Mouse (Mus musculus) MEL (cell line): ENCODE results near the gene Tmem184b. TPM values are rescaled to one million over a fixed set of nuclear protein-coding genes. Genes with fewer than 3 reads are reported as not detected.
A peak's percentile ranks its signal among the peaks of the same experiment; 100 is the strongest.

Source experiments
- DNase-seq: peaks from one replicate; pipeline ENCODE4 v3.0.0; 2011; ENCODE audit warnings: low read depth, low spot score
- H3K27ac ChIP-seq: 2 replicates; pipeline ENCODE4 v1.5.1; 2012; ENCODE audit warnings: low read depth, mild to moderate bottlenecking, control low read depth, low read length, moderate library complexity; ENCODE audit not compliant: control insufficient read depth
- H3K27me3 ChIP-seq, 2 experiments: fragments of 150-350 bp in 1 of 2; sonication (generic) in 1 of 2; 2 replicates each; pipeline ENCODE4 v1.6.1; 2012; ENCODE audit warnings: low read length in 2 of 2, mild to moderate bottlenecking in 2 of 2, improper control_type of control experiment in 1 of 2, moderate library complexity in 1 of 2; ENCODE audit not compliant: insufficient read depth in 2 of 2, control insufficient read depth in 1 of 2
- H3K36me3 ChIP-seq, 2 experiments: 2 replicates each; pipeline ENCODE4 v1.6.1; 2012 to 2014; ENCODE audit warnings: low read length in 2 of 2, improper control_type of control experiment in 1 of 2, inconsistent platforms in 1 of 2, mild to moderate bottlenecking in 1 of 2; ENCODE audit not compliant: insufficient read depth in 2 of 2, control insufficient read depth in 1 of 2
- H3K4me1 ChIP-seq, 2 experiments: fragments of 150-350 bp in 1 of 2; sonication (generic) in 1 of 2; 2 replicates each; pipeline ENCODE4 v1.6.1; 2012; ENCODE audit warnings: low read length in 2 of 2, improper control_type of control experiment in 1 of 2, mild to moderate bottlenecking in 1 of 2; ENCODE audit not compliant: insufficient read depth in 2 of 2, control insufficient read depth in 1 of 2
- H3K4me3 ChIP-seq, 2 experiments: fragments of 150-350 bp in 1 of 2; sonication (generic) in 1 of 2; 2 replicates each; pipeline ENCODE4 v1.5.1; 2012; ENCODE audit warnings: low read depth in 2 of 2, low read length in 2 of 2, mild to moderate bottlenecking in 2 of 2, moderate library complexity in 2 of 2, control low read depth in 1 of 2, improper control_type of control experiment in 1 of 2; ENCODE audit not compliant: control insufficient read depth in 1 of 2, insufficient read depth in 1 of 2
- H3K79me2 ChIP-seq: 2 replicates; pipeline ENCODE4 v1.6.1; 2012; ENCODE audit warnings: mild to moderate bottlenecking, low read length, moderate library complexity; ENCODE audit not compliant: control insufficient read depth, poor library complexity, insufficient read depth
- H3K9ac ChIP-seq: 2 replicates; pipeline ENCODE4 v1.6.1; 2012; ENCODE audit warnings: low read depth, mild to moderate bottlenecking, control low read depth, low read length, moderate library complexity; ENCODE audit not compliant: control insufficient read depth, poor library complexity, severe bottlenecking
- H3K9me3 ChIP-seq: fragments of 150-350 bp; sonication (generic); replicated peaks from 2 replicates; pipeline ENCODE4 v1.6.1; 2012; ENCODE audit warnings: mild to moderate bottlenecking, low read length, improper control_type of control experiment, moderate library complexity; ENCODE audit not compliant: insufficient read depth
- CHD2 ChIP-seq: IDR thresholded peaks from 2 replicates; pipeline ENCODE4 v1.6.1; 2011; ENCODE audit warnings: low read length, improper control_type of control experiment
- E2F4 ChIP-seq: IDR thresholded peaks from 2 replicates; pipeline ENCODE4 v1.6.1; 2011; ENCODE audit warnings: low read depth, low read length, improper control_type of control experiment, borderline replicate concordance
- ELF1 ChIP-seq: IDR thresholded peaks from 2 replicates; pipeline ENCODE4 v1.6.1; 2014; ENCODE audit warnings: low read depth, mild to moderate bottlenecking, inconsistent platforms, low read length, improper control_type of control experiment, moderate library complexity
- JUND ChIP-seq: IDR thresholded peaks from 2 replicates; pipeline ENCODE4 v1.6.1; 2011; ENCODE audit warnings: low read depth, mild to moderate bottlenecking, improper control_type of control experiment, low read length
- MAFK ChIP-seq: IDR thresholded peaks from 2 replicates; pipeline ENCODE4 v1.6.1; 2011; ENCODE audit warnings: low read depth, mild to moderate bottlenecking, low read length, improper control_type of control experiment, borderline replicate concordance
- MAX ChIP-seq: IDR thresholded peaks from 2 replicates; pipeline ENCODE4 v1.6.1; 2011; ENCODE audit warnings: low read length, improper control_type of control experiment
- MAZ ChIP-seq: IDR thresholded peaks from 2 replicates; pipeline ENCODE4 v1.6.1; 2012; ENCODE audit warnings: low read depth, mild to moderate bottlenecking, inconsistent platforms, low read length, improper control_type of control experiment
- MEF2A ChIP-seq: IDR thresholded peaks from 2 replicates; pipeline ENCODE4 v1.6.1; 2014; ENCODE audit warnings: low read depth, mild to moderate bottlenecking, inconsistent platforms, low read length, improper control_type of control experiment; ENCODE audit not compliant: poor library complexity, insufficient replicate concordance, severe bottlenecking; ENCODE audit errors: extremely low read depth
- NELFE ChIP-seq: IDR thresholded peaks from 2 replicates; pipeline ENCODE4 v1.6.1; 2011; ENCODE audit warnings: low read depth, low read length, improper control_type of control experiment
- POLR2A ChIP-seq, 2 experiments: IDR thresholded peaks; 2 replicates each; pipeline ENCODE4 v1.6.1; 2011 to 2012; ENCODE audit warnings: low read length in 2 of 2, mild to moderate bottlenecking in 2 of 2, control low read depth in 1 of 2, improper control_type of control experiment in 1 of 2, low read depth in 1 of 2, moderate library complexity in 1 of 2; ENCODE audit not compliant: control insufficient read depth in 1 of 2, insufficient read depth in 1 of 2, poor library complexity in 1 of 2
- POLR2AphosphoS2 ChIP-seq: IDR thresholded peaks from 2 replicates; pipeline ENCODE4 v1.6.1; 2011; ENCODE audit warnings: low read length, improper control_type of control experiment
- RAD21 ChIP-seq: IDR thresholded peaks from 2 replicates; pipeline ENCODE4 v1.6.1; 2011; ENCODE audit warnings: mild to moderate bottlenecking, low read depth, low read length, improper control_type of control experiment
- TAL1 ChIP-seq: IDR thresholded peaks from 2 replicates; pipeline ENCODE4 v1.6.1; 2012; ENCODE audit warnings: mild to moderate bottlenecking, inconsistent platforms, low read length, moderate library complexity, mixed read lengths
- polyA plus RNA-seq, 2 experiments: library from polyadenylated mRNA; stranded (reverse) in 1 of 2; unstranded in 1 of 2; fragments of >175 nt in 1 of 2; fragments of >200 nt in 1 of 2; gene quantifications; 2 replicates each; pipeline versions ENCODE4 v1.2.1 to v1.2.4; 2012; ENCODE audit warnings: low replicate concordance in 2 of 2, low read depth in 1 of 2; ENCODE audit not compliant: insufficient read length in 2 of 2, insufficient read depth in 1 of 2, missing spikeins in 1 of 2
- total RNA-seq: library from RNA; depleted of rRNA; stranded (reverse); fragments of 300-350 nt; gene quantifications from 2 replicates; pipeline ENCODE4 v1.2.3, GENCODE M21; 2012

Tmem184b gene
- total and polyA plus RNA-seq, 3 experiments: 7.5 to 28.4 TPM; not detected in 1

- no peak for TF ChIP-seq MAX
- peak; percentile 70 for TF ChIP-seq TAL1
- no peak for TF ChIP-seq MEF2A
- H3K9ac ChIP-seq: no peak overlapping the region
- H3K79me2 ChIP-seq: no peaks in the 10 kb centered on the region; the same call in 1 of the 2 replicates
- H3K27me3 ChIP-seq: no peaks in the 10 kb centered on the region
- no peak overlapping the region for H3K4me3 ChIP-seq
- H3K27ac ChIP-seq: no peak overlapping the region
- H3K9me3 ChIP-seq: no peaks in the 10 kb centered on the region
- H3K4me1 ChIP-seq: peaks cover 17 to 42% of the 10 kb centered on the region in 2 experiments
- peaks cover 0 to 34% of the 10 kb centered on the region in 2 experiments; a peak in 3 of 4 replicates for H3K36me3 ChIP-seq
- no peak for DNase-seq
Observed at GRCm38 (mm10) chr15:79431925-79432324, 28.6 kb upstream of the Tmem184b start.

GRCm38 (mm10) chr15:79430461-79431000, 27.2 kb upstream of the Tmem184b start:
- no peak for DNase-seq
- Histone ChIP-seq H3K79me2 (no peaks in the 10 kb centered on the region; the same call in 1 of the 2 replicates), H3K9me3 (no peaks in the 10 kb centered on the region), H3K36me3 (peaks cover 3 to 21% of the 10 kb centered on the region in 2 experiments; a peak in 3 of 4 replicates), H3K4me1 (peaks cover 4 to 28% of the 10 kb centered on the region in 2 experiments), H3K27me3 (no peaks in the 10 kb centered on the region), H3K27ac (no peak overlapping the region), H3K4me3 (no peak overlapping the region), H3K9ac (no peak overlapping the region)
- TF ChIP-seq MAFK: no peak
- no peak for TF ChIP-seq ELF1
- no peak for TF ChIP-seq RAD21

GRCm38 (mm10) chr15:79429994-79430393, 26.6 kb upstream of the Tmem184b start:
- DNase-seq: no peak
- Histone ChIP-seq H3K9me3 (no peaks in the 10 kb centered on the region), H3K79me2 (no peaks in the 10 kb centered on the region; the same call in 1 of the 2 replicates), H3K9ac (no peak overlapping the region), H3K27ac (no peak overlapping the region), H3K27me3 (no peaks in the 10 kb centered on the region), H3K36me3 (peaks cover 3 to 17% of the 10 kb centered on the region in 2 experiments; a peak in 3 of 4 replicates), H3K4me1 (peaks cover 3 to 22% of the 10 kb centered on the region in 2 experiments)
- TF ChIP-seq MAZ: no peak
- TF ChIP-seq, all 39 proteins: peak for 0
- H3K4me3 ChIP-seq: no peak overlapping the region

- Histone ChIP-seq H3K27me3 (no peaks in the 10 kb centered on the region), H3K4me3 (no peak overlapping the region), H3K9ac (no peak overlapping the region), H3K9me3 (no peaks in the 10 kb centered on the region), H3K4me1 (peaks cover 3 to 18% of the 10 kb centered on the region in 2 experiments), H3K27ac (no peak overlapping the region), H3K79me2 (no peaks in the 10 kb centered on the region; the same call in 1 of the 2 replicates), H3K36me3 (peaks cover 4 to 16% of the 10 kb centered on the region in 2 experiments; a peak in 3 of 4 replicates)
- TF ChIP-seq NELFE (no peak), ELF1 (no peak), POLR2AphosphoS2 (no peak), TAL1 (no peak), POLR2A (IDR thresholded peaks at IDR 0.05; ENCODE audit: control insufficient read depth in 1 of 2, insufficient read depth in 1 of 2, low read depth in 1 of 2, low read length in 2 of 2, poor library complexity in 1 of 2) (no peak), CHD2 (no peak), JUND (no peak), E2F4 (no peak)
- no peak for DNase-seq
Observed at GRCm38 (mm10) chr15:79429527-79429926, 26.2 kb upstream of the Tmem184b start.
